Mouse (Mus musculus) forebrain, embryonic 11.5 days (tissue): ENCODE measurements around the gene S1pr4. TPM values are rescaled to one million over a fixed set of nuclear protein-coding genes. Genes with fewer than 3 reads are reported as not detected.
A peak's percentile ranks its signal among the peaks of the same experiment; 100 is the strongest.

Experiments
- ATAC-seq: fragments of 200-750 bp; cut with Nextera tagmentation; replicated peaks from 2 replicates; pipeline ENCODE4 v1.8.0; 2017; ENCODE audit warnings: moderate TSS enrichment; ENCODE audit not compliant: low FRiP score
- DNase-seq: peaks from one replicate; pipeline ENCODE4 v3.0.0-alpha.2; 2017; ENCODE audit warnings: low spot score
- H3K27ac ChIP-seq: fragments of 300-500 bp; sonication (generic); 2 replicates; pipeline ENCODE4 v1.5.1; 2014; ENCODE audit warnings: low read depth, low read length
- H3K27me3 ChIP-seq: fragments of 300-500 bp; sonication (generic); 2 replicates; pipeline ENCODE4 v1.6.1; 2014; ENCODE audit warnings: mild to moderate bottlenecking, low read length, mixed read lengths; ENCODE audit not compliant: control insufficient read depth, insufficient read depth
- H3K36me3 ChIP-seq: fragments of 300-500 bp; sonication (generic); 2 replicates; pipeline ENCODE4 v1.6.1; 2014; ENCODE audit warnings: mild to moderate bottlenecking, low read length, moderate library complexity, mixed read lengths; ENCODE audit not compliant: control insufficient read depth, insufficient read depth
- H3K4me1 ChIP-seq: fragments of 300-500 bp; sonication (generic); replicated peaks from 2 replicates; pipeline ENCODE4 v1.6.1; 2014; ENCODE audit warnings: low read length, mixed read lengths; ENCODE audit not compliant: control insufficient read depth, insufficient read depth
- H3K4me2 ChIP-seq: fragments of 300-500 bp; sonication (generic); 2 replicates; pipeline ENCODE4 v1.6.1; 2014; ENCODE audit warnings: low read depth, mild to moderate bottlenecking, low read length, moderate library complexity, mixed read lengths; ENCODE audit not compliant: severe bottlenecking
- H3K4me3 ChIP-seq: fragments of 300-500 bp; sonication (generic); 2 replicates; pipeline ENCODE4 v1.5.1; 2014; ENCODE audit warnings: low read depth, low read length
- H3K9ac ChIP-seq: fragments of 300-500 bp; sonication (generic); 2 replicates; pipeline ENCODE4 v1.6.1; 2014; ENCODE audit warnings: low read length
- H3K9me3 ChIP-seq: fragments of 300-500 bp; sonication (generic); 2 replicates; pipeline ENCODE4 v1.6.1; 2016; ENCODE audit warnings: low read length, mixed read lengths; ENCODE audit not compliant: control insufficient read depth
- WGBS: fragments of 180-500 bp; shearing (Covaris S2); extraction: QIAGEN DNeasy Blood & Tissue Kit; methylation state at CpG from one replicate; pipeline ENCODE4 v1.1.7; 2014; 5-methylcytosine and 5-hydroxymethylcytosine counted together
- polyA plus RNA-seq: library from polyadenylated mRNA; unstranded; fragments of >200 nt; fragmentation: Nextera tagmentation; extraction: Ambion mirVana; gene quantifications from 2 replicates; pipeline ENCODE4 v1.2.1, GENCODE M21; 2014

The S1pr4 gene
- polyA plus RNA-seq, 1 experiment from 2014 or later, result 0.68 TPM

- DNase-seq (peak; percentile 51), ATAC-seq (no peak)
- H3K9me3 ChIP-seq, result no peaks in the 10 kb centered on the region
- H3K4me3 ChIP-seq, result no peak within 1 kb of the TSS
- no peak within 1 kb of the TSS for H3K9ac ChIP-seq
- H3K4me1 ChIP-seq, result no peaks in the 10 kb centered on the region
- H3K36me3 ChIP-seq, result no peaks in the 10 kb centered on the region
- WGBS, result 60% methylated on average over 28 of the region's 28 CpGs
- H3K27ac ChIP-seq, result no peak within 1 kb of the TSS
- no peak within 1 kb of the TSS for H3K4me2 ChIP-seq
- H3K27me3 ChIP-seq, result peaks cover 62% of the 10 kb centered on the region
Measured at GRCm38 (mm10) chr10:81455181-81455895, 44.6 kb downstream of the S1pr4 start, which contains the start of gene Nfic. Nfic (minus strand) TSS chr10:81455635.

- H3K27ac ChIP-seq, result no peak overlapping the region
- ATAC-seq, result no peak
- DNase-seq, result no peak
- H3K9ac ChIP-seq, result no peak overlapping the region
- WGBS, result 79% methylated on average over 2 of the region's 2 CpGs
- no peak overlapping the region for H3K4me2 ChIP-seq
- no peaks in the 10 kb centered on the region for H3K9me3 ChIP-seq
- no peaks in the 10 kb centered on the region for H3K4me1 ChIP-seq
- H3K27me3 ChIP-seq, result peaks cover 51% of the 10 kb centered on the region
- H3K4me3 ChIP-seq, result no peak overlapping the region
- no peaks in the 10 kb centered on the region for H3K36me3 ChIP-seq
Measured at GRCm38 (mm10) chr10:81454106-81454505, 45.8 kb downstream of the S1pr4 start.

- no peak for ATAC-seq
- Histone ChIP-seq H3K4me3 (no peak overlapping the region), H3K4me1 (no peaks in the 10 kb centered on the region), H3K9ac (no peak overlapping the region), H3K27me3 (peaks cover 46% of the 10 kb centered on the region), H3K36me3 (no peaks in the 10 kb centered on the region), H3K27ac (no peak overlapping the region), H3K4me2 (no peak overlapping the region), H3K9me3 (no peaks in the 10 kb centered on the region)
- 4% methylated on average over 14 of the region's 14 CpGs for WGBS
- peak; percentile 54 for DNase-seq
Measured at GRCm38 (mm10) chr10:81452947-81453288, 47.0 kb downstream of the S1pr4 start.

- Histone ChIP-seq H3K9ac (no peak overlapping the region), H3K4me2 (no peak overlapping the region), H3K4me1 (no peaks in the 10 kb centered on the region), H3K9me3 (no peaks in the 10 kb centered on the region), H3K27ac (no peak overlapping the region), H3K36me3 (no peaks in the 10 kb centered on the region), H3K4me3 (no peak overlapping the region), H3K27me3 (peaks cover 46% of the 10 kb centered on the region)
- whole genome bisulfite sequencing, result 12% methylated on average over 36 of the region's 36 CpGs
- no peak for ATAC-seq
- DNase-seq, result peak; percentile 52
Measured at GRCm38 (mm10) chr10:81452237-81452946, 47.5 kb downstream of the S1pr4 start.

- WGBS, result 69% methylated on average over 6 of the region's 6 CpGs
- H3K27me3 ChIP-seq, result peaks cover 44% of the 10 kb centered on the region
- H3K9ac ChIP-seq, result no peak overlapping the region
- DNase-seq (no peak), ATAC-seq (no peak)
- H3K36me3 ChIP-seq, result no peaks in the 10 kb centered on the region
- no peaks in the 10 kb centered on the region for H3K9me3 ChIP-seq
- H3K27ac ChIP-seq, result no peak overlapping the region
- no peaks in the 10 kb centered on the region for H3K4me1 ChIP-seq
- no peak overlapping the region for H3K4me2 ChIP-seq
- no peak overlapping the region for H3K4me3 ChIP-seq
Measured at GRCm38 (mm10) chr10:81451365-81451745, 48.6 kb downstream of the S1pr4 start.

GRCm38 (mm10) chr10:81450641-81451364, 49.1 kb downstream of the S1pr4 start:
- no peak for DNase-seq
- ATAC-seq, result no peak
- 62% methylated on average over 9 of the region's 9 CpGs for WGBS
- H3K9me3 ChIP-seq, result no peaks in the 10 kb centered on the region
- H3K4me2 ChIP-seq, result no peak overlapping the region
- H3K27me3 ChIP-seq, result peaks cover 44% of the 10 kb centered on the region
- H3K27ac ChIP-seq, result no peak overlapping the region
- no peak overlapping the region for H3K9ac ChIP-seq
- H3K4me3 ChIP-seq, result no peak overlapping the region
- H3K4me1 ChIP-seq, result no peaks in the 10 kb centered on the region
- no peaks in the 10 kb centered on the region for H3K36me3 ChIP-seq

- ATAC-seq, result peak; percentile 44
- WGBS, result 1% methylated on average over 7 of the region's 7 CpGs
- Histone ChIP-seq H3K27me3 (peaks cover 44% of the 10 kb centered on the region), H3K4me2 (no peak overlapping the region), H3K9me3 (no peaks in the 10 kb centered on the region), H3K4me3 (no peak overlapping the region), H3K9ac (no peak overlapping the region), H3K36me3 (no peaks in the 10 kb centered on the region), H3K27ac (no peak overlapping the region), H3K4me1 (no peaks in the 10 kb centered on the region)
- peak; percentile 93 for DNase-seq
Measured at GRCm38 (mm10) chr10:81450140-81450539, 49.8 kb downstream of the S1pr4 start.
